Mouse (Mus musculus) urinary bladder, postnatal 14 days (tissue): ENCODE data around the gene Rrp12.
A peak's percentile ranks its signal among the peaks of the same experiment; 100 is the strongest.
"Not testable (repeated sequence)": the region's sequence is repeated elsewhere in the genome, so short reads cannot be mapped to it uniquely, and the experiment has no call there.

Experiments used
- DNase-seq: peaks from one replicate; pipeline ENCODE4 v3.0.0; 2021; ENCODE audit warnings: low spot score

The Rrp12 gene

GRCm38 (mm10) chr19:41906311-41907078, 10.5 kb upstream of the Rrp12 start:
- peak; percentile 38 for DNase-seq

- DNase-seq, result no peak
Observed at GRCm38 (mm10) chr19:41905246-41905645, 9.3 kb upstream of the Rrp12 start.

- no peak for DNase-seq
Observed at GRCm38 (mm10) chr19:41902848-41903593, 7.0 kb upstream of the Rrp12 start.

- peak; percentile 64 for DNase-seq
Observed at GRCm38 (mm10) chr19:41901696-41902095, 5.7 kb upstream of the Rrp12 start.

- DNase-seq, result no peak
Observed at GRCm38 (mm10) chr19:41900495-41901090, 4.6 kb upstream of the Rrp12 start.

GRCm38 (mm10) chr19:41898860-41899259, 2.9 kb upstream of the Rrp12 start:
- DNase-seq, result peak; percentile 29

GRCm38 (mm10) chr19:41896319-41896711, 342 bp upstream of the Rrp12 start:
- no peak for DNase-seq

- DNase-seq, result no peak
Observed at GRCm38 (mm10) chr19:41894959-41895358, 1.0 kb downstream of the Rrp12 start.

- DNase-seq, result no peak
Observed at GRCm38 (mm10) chr19:41888191-41888590, 7.8 kb downstream of the Rrp12 start.

- no peak for DNase-seq
Observed at GRCm38 (mm10) chr19:41883882-41884281, 12.1 kb downstream of the Rrp12 start.

- no peak for DNase-seq
Observed at GRCm38 (mm10) chr19:41881842-41882241, 14.1 kb downstream of the Rrp12 start.

- no peak for DNase-seq
Observed at GRCm38 (mm10) chr19:41874356-41874755, 21.6 kb downstream of the Rrp12 start.

- DNase-seq, result no peak
Observed at GRCm38 (mm10) chr19:41872285-41872684, 23.7 kb downstream of the Rrp12 start.

GRCm38 (mm10) chr19:41869946-41870345, 26.0 kb downstream of the Rrp12 start:
- DNase-seq, result not testable (repeated sequence)

GRCm38 (mm10) chr19:41869296-41869695, 26.7 kb downstream of the Rrp12 start:
- DNase-seq, result no peak

- no peak for DNase-seq
Observed at GRCm38 (mm10) chr19:41866707-41867106, 29.3 kb downstream of the Rrp12 start.

GRCm38 (mm10) chr19:41857816-41858310, 38.1 kb downstream of the Rrp12 start:
- no peak for DNase-seq

GRCm38 (mm10) chr19:41857086-41857762, 38.7 kb downstream of the Rrp12 start:
- peak; percentile 26 for DNase-seq

GRCm38 (mm10) chr19:41852423-41852822, 43.5 kb downstream of the Rrp12 start:
- no peak for DNase-seq

- no peak for DNase-seq
Observed at GRCm38 (mm10) chr19:41850719-41851543, 45.0 kb downstream of the Rrp12 start.

- no peak for DNase-seq
Observed at GRCm38 (mm10) chr19:41850021-41850718, 45.8 kb downstream of the Rrp12 start.
